Mouse (Mus musculus): ENCODE measurements around the gene Clcn2.

- TF ChIP-seq CTCF (IDR thresholded peaks at IDR 0.05; ENCODE audit: control insufficient read depth, insufficient read depth, insufficient replicate concordance, low read depth, low read length) = no peak
- no peak for TF ChIP-seq POLR2A (IDR thresholded peaks at IDR 0.05; ENCODE audit: control insufficient read depth, low read depth, low read length)
Measured at GRCm38 (mm10) chr16:20677380-20677779, 40.2 kb downstream of the Clcn2 start.
